20 mouse cellular contexts compared by ENCODE assay signal in genomic region chr12:86534283-86534682, GRCm38 (mm10).
A peak's percentile ranks its signal among the peaks of the same experiment; 100 is the strongest.
DNase-seq lines count a peak whose midpoint lies in the region; ATAC-seq and TF ChIP-seq lines count a peak whose summit lies in the region.
"Had no signal": no experiment of that assay in that cellular context is flagged by ENCODE, and none has a peak within 500 bp of the region (broad histone marks: within the 10 kb centered on the region; RNA-seq: fewer than 3 reads in every experiment).

No protein-coding gene starts in this region.

- ATAC-seq in forebrain, postnatal 0 days, result no peak
- no peak for ATAC-seq in forebrain, embryonic 11.5 days (replicated peaks; ENCODE audit: low FRiP score)
- ATAC-seq: intestine, postnatal 0 days had no signal

- no peaks in the 10 kb centered on the region for H3K9me3 ChIP-seq in forebrain, postnatal 0 days (ENCODE audit: low read length)
- no peaks in the 10 kb centered on the region for H3K9me3 ChIP-seq in forebrain, embryonic 11.5 days (ENCODE audit: control insufficient read depth, low read length)
- H3K9me3 ChIP-seq: embryonic facial prominence, embryonic 13.5 days; heart, embryonic 15.5 days; hindbrain, embryonic 13.5 days; midbrain, embryonic 12.5 days had no signal

- no peaks in the 10 kb centered on the region for H3K27me3 ChIP-seq in forebrain, postnatal 0 days (ENCODE audit: insufficient read depth, low read length)
- H3K27me3 ChIP-seq in forebrain, embryonic 11.5 days (ENCODE audit: control insufficient read depth, insufficient read depth, low read length), result no peaks in the 10 kb centered on the region
- H3K27me3 ChIP-seq: embryonic facial prominence, embryonic 13.5 days; heart, embryonic 15.5 days; hindbrain, embryonic 13.5 days; midbrain, embryonic 12.5 days had no signal

- H3K4me1 ChIP-seq in forebrain, postnatal 0 days (ENCODE audit: insufficient read depth), result no peaks in the 10 kb centered on the region
- H3K4me1 ChIP-seq in forebrain, embryonic 11.5 days (replicated peaks; ENCODE audit: control insufficient read depth, insufficient read depth, low read length), result no peaks in the 10 kb centered on the region
- H3K4me1 ChIP-seq: heart, embryonic 15.5 days had no signal

- no peak for TF ChIP-seq CTCF in forebrain, postnatal 0 days (IDR thresholded peaks at IDR 0.05; ENCODE audit: low read depth)
- TF ChIP-seq CTCF in brain, embryonic 14.5 days (IDR thresholded peaks at IDR 0.05; ENCODE audit: borderline replicate concordance, extremely low read depth, insufficient read depth, insufficient read length), result no peak

- H3K9ac ChIP-seq in forebrain, postnatal 0 days, result no peak overlapping the region
- H3K9ac ChIP-seq in forebrain, embryonic 11.5 days (ENCODE audit: low read length), result no peak overlapping the region
- H3K9ac ChIP-seq: embryonic facial prominence, embryonic 13.5 days; heart, embryonic 15.5 days; hindbrain, embryonic 13.5 days; midbrain, embryonic 12.5 days had no signal

- no peak for TF ChIP-seq POLR2A in brain, embryonic 14.5 days (IDR thresholded peaks at IDR 0.05; ENCODE audit: borderline replicate concordance, extremely low read depth, insufficient read depth, insufficient read length, poor library complexity, severe bottlenecking)

- H3K27ac ChIP-seq in forebrain, postnatal 0 days (ENCODE audit: low read depth, low read length), result no peak overlapping the region
- no peak overlapping the region for H3K27ac ChIP-seq in forebrain, embryonic 11.5 days (ENCODE audit: low read depth, low read length)
- H3K27ac ChIP-seq: embryonic facial prominence, embryonic 13.5 days; gastrocnemius, adult 2 months; heart, embryonic 15.5 days; hindbrain, embryonic 13.5 days; kidney, postnatal 0 days; macrophage; midbrain, embryonic 12.5 days had no signal

- no peak overlapping the region for H3K4me3 ChIP-seq in forebrain, postnatal 0 days (ENCODE audit: low read depth, low read length)
- H3K4me3 ChIP-seq in forebrain, embryonic 11.5 days (ENCODE audit: low read depth, low read length), result no peak overlapping the region
- H3K4me3 ChIP-seq: embryonic facial prominence, embryonic 13.5 days; gastrocnemius, adult 2 months; heart, embryonic 15.5 days; hindbrain, embryonic 13.5 days; midbrain, embryonic 12.5 days had no signal

- whole genome bisulfite sequencing in forebrain, postnatal 0 days, result 15% methylated on average over 2 of the region's 2 CpGs
- 77% methylated on average over 2 of the region's 2 CpGs for WGBS in forebrain, embryonic 11.5 days

- intact Hi-C loops in left cerebral cortex, postnatal 4 days (cut with DNase I), result no loop called here

- DNase-seq in cerebellum, postnatal 10 days, result peak; percentile 86 to 90
- no peak for DNase-seq in cerebellum, adult 11-12 months
- DNase-seq in forebrain, postnatal 0 days, result peak; percentile 72
- no peak for DNase-seq in forebrain, embryonic 11.5 days (ENCODE audit: low spot score)
- peak; percentile 83 for DNase-seq in left cerebral cortex, postnatal 4 days
- no peak for DNase-seq in left cerebral cortex, adult 9 months (ENCODE audit: low spot score in 2 of 2)
- peak; percentile 90 for DNase-seq in brain, embryonic 14.5 days (ENCODE audit: low read depth)
- DNase-seq: adrenal gland, adult 8-10 months; gastrocnemius, adult 2 months; heart, adult 11 months; liver; lung, adult 2 months; thymus, postnatal 36 days had no signal

- no peaks in the 10 kb centered on the region for H3K36me3 ChIP-seq in forebrain, postnatal 0 days (ENCODE audit: insufficient read depth)
- H3K36me3 ChIP-seq in forebrain, embryonic 11.5 days (ENCODE audit: control insufficient read depth, insufficient read depth, low read length), result no peaks in the 10 kb centered on the region
- H3K36me3 ChIP-seq: embryonic facial prominence, embryonic 13.5 days; heart, embryonic 15.5 days; hindbrain, embryonic 13.5 days; midbrain, embryonic 12.5 days had no signal

- H3K4me2 ChIP-seq in forebrain, postnatal 0 days (ENCODE audit: low read depth), result no peak overlapping the region
- H3K4me2 ChIP-seq in forebrain, embryonic 11.5 days (ENCODE audit: low read depth, low read length, severe bottlenecking), result no peak overlapping the region
- H3K4me2 ChIP-seq: embryonic facial prominence, embryonic 13.5 days; heart, embryonic 15.5 days; hindbrain, embryonic 13.5 days; midbrain, embryonic 12.5 days had no signal

Comparison
In these comparisons a context has a peak if more than half of its experiments do, and no peak if none do; other contexts are left out.
1. DNase-seq: peak in cerebellum, postnatal 10 days (2 of 2), forebrain, postnatal 0 days (single experiment), left cerebral cortex, postnatal 4 days (single experiment) and brain, embryonic 14.5 days (single experiment); none in cerebellum, adult 11-12 months (single experiment), forebrain, embryonic 11.5 days (single experiment) and left cerebral cortex, adult 9 months (0 of 2).